In the genomic region with DNA sequence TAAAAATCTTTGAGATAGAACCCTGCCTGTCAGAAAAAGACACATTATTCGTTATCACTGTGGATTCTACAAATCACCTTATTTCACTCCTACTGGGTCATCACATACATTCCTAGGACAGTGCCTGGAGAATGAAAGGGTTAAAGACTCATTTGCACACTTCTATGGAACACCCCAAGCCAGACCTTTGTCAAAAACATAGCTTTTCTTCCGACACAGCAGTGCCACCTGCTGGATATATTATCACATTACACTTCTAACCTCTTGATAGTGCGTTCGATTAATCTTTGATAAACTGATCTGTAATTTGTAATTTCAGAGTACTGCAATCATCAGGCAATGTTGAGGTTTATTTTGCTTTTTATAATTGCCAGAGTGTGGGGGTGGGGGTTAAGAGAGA, we compare ENCODE assay signal across 8 mouse cellular contexts. TPM values are rescaled to one million over a fixed set of nuclear protein-coding genes. Genes with fewer than 3 reads are reported as not detected.
A peak's percentile ranks its signal among the peaks of the same experiment; 100 is the strongest.
DNase-seq lines count a peak whose midpoint lies in the region; ATAC-seq and TF ChIP-seq lines count a peak whose summit lies in the region.

No protein-coding gene starts in this region.

- intact Hi-C loops in gastrocnemius, adult 2 months (cut with DNase I): loop anchor here (2.0 kb wide), 1 partner anchor 76 kb away; no protein-coding TSS in a partner anchor

- peak; percentile 75 for TF ChIP-seq CTCF in gastrocnemius, adult 2 months (IDR thresholded peaks at IDR 0.05)

- no peak overlapping the region for H3K9ac ChIP-seq in neural tube, embryonic 11.5 days (ENCODE audit: low read length)
- H3K9ac ChIP-seq in embryonic facial prominence, embryonic 14.5 days (ENCODE audit: low read depth, low read length): no peak overlapping the region
- no peak overlapping the region for H3K9ac ChIP-seq in limb, embryonic 14.5 days (ENCODE audit: low read depth, low read length, severe bottlenecking)

- H3K27ac ChIP-seq in gastrocnemius, adult 2 months: no peak overlapping the region
- no peak overlapping the region for H3K27ac ChIP-seq in neural tube, embryonic 11.5 days (ENCODE audit: low read depth, low read length)
- H3K27ac ChIP-seq in embryonic facial prominence, embryonic 14.5 days (replicated peaks; ENCODE audit: low read depth, low read length): no peak overlapping the region
- no peak overlapping the region for H3K27ac ChIP-seq in limb, embryonic 14.5 days (replicated peaks; ENCODE audit: low read depth, low read length)

- H3K9me3 ChIP-seq in neural tube, embryonic 11.5 days (ENCODE audit: control insufficient read depth, low read length): no peaks in the 10 kb centered on the region
- no peaks in the 10 kb centered on the region for H3K9me3 ChIP-seq in embryonic facial prominence, embryonic 14.5 days (ENCODE audit: control insufficient read depth, low read length)
- H3K9me3 ChIP-seq in limb, embryonic 14.5 days (ENCODE audit: control insufficient read depth, low read length): no peaks in the 10 kb centered on the region

- H3K4me2 ChIP-seq in neural tube, embryonic 11.5 days (ENCODE audit: low read depth): no peak overlapping the region
- no peak overlapping the region for H3K4me2 ChIP-seq in embryonic facial prominence, embryonic 14.5 days (ENCODE audit: low read depth, low read length)
- H3K4me2 ChIP-seq in limb, embryonic 14.5 days (replicated peaks; ENCODE audit: low read depth, low read length, severe bottlenecking): no peak overlapping the region

- peak; percentile 72 for ATAC-seq in neural tube, embryonic 11.5 days (ENCODE audit: insufficient read depth, low FRiP score, low TSS enrichment)
- peak; percentile 44; the same call in 1 of the 2 replicates for ATAC-seq in embryonic facial prominence, embryonic 14.5 days (ENCODE audit: low read depth)
- ATAC-seq in limb, embryonic 14.5 days (ENCODE audit: low FRiP score, low read depth): no peak
- ATAC-seq in monocyte, adult 5-6 weeks (replicated peaks; ENCODE audit: insufficient number of reproducible peaks, low FRiP score, low TSS enrichment, poor library complexity, severe bottlenecking): no peak

- DNase-seq in gastrocnemius, adult 2 months: no peak
- DNase-seq in gastrocnemius, postnatal 4 days (ENCODE audit: low spot score in 2 of 2): no peak
- peak; percentile 24 for DNase-seq in neural tube, embryonic 11.5 days (ENCODE audit: low spot score)
- DNase-seq in neural tube, embryonic 10.5 days (ENCODE audit: extremely low spot score, low spot score): no peak
- peak; percentile 59 for DNase-seq in embryonic facial prominence, embryonic 14.5 days (ENCODE audit: low spot score)
- peak; percentile 58 for DNase-seq in limb, embryonic 14.5 days (ENCODE audit: low spot score)
- DNase-seq in testis, postnatal 10 days (ENCODE audit: low spot score): no peak

- H3K4me3 ChIP-seq in gastrocnemius, adult 2 months: no peak overlapping the region
- no peak overlapping the region for H3K4me3 ChIP-seq in neural tube, embryonic 11.5 days (ENCODE audit: low read depth, low read length)
- H3K4me3 ChIP-seq in embryonic facial prominence, embryonic 14.5 days (ENCODE audit: low read depth, low read length): no peak overlapping the region
- H3K4me3 ChIP-seq in limb, embryonic 14.5 days (replicated peaks; ENCODE audit: low read length): no peak overlapping the region

- H3K4me1 ChIP-seq in neural tube, embryonic 11.5 days (ENCODE audit: control insufficient read depth, insufficient read depth, low read length): no peaks in the 10 kb centered on the region
- no peaks in the 10 kb centered on the region for H3K4me1 ChIP-seq in embryonic facial prominence, embryonic 14.5 days (ENCODE audit: control insufficient read depth, insufficient read depth, low read length)
- no peaks in the 10 kb centered on the region for H3K4me1 ChIP-seq in limb, embryonic 14.5 days (ENCODE audit: control insufficient read depth, insufficient read depth, low read length)

- WGBS in neural tube, embryonic 11.5 days: 38% methylated on average over 4 of the region's 4 CpGs
- 24% methylated on average over 4 of the region's 4 CpGs for WGBS in embryonic facial prominence, embryonic 14.5 days
- 31% methylated on average over 4 of the region's 4 CpGs for WGBS in limb, embryonic 14.5 days

- no peaks in the 10 kb centered on the region for H3K27me3 ChIP-seq in neural tube, embryonic 11.5 days (ENCODE audit: control insufficient read depth, insufficient read depth, low read length)
- no peaks in the 10 kb centered on the region for H3K27me3 ChIP-seq in embryonic facial prominence, embryonic 14.5 days (replicated peaks; ENCODE audit: control insufficient read depth, insufficient read depth, low read length)
- H3K27me3 ChIP-seq in limb, embryonic 14.5 days (ENCODE audit: control insufficient read depth, insufficient read depth, low read length): no peaks in the 10 kb centered on the region

- TF ChIP-seq POLR2A in limb, embryonic 14.5 days (IDR thresholded peaks at IDR 0.05; ENCODE audit: borderline replicate concordance, extremely low read depth, insufficient read depth, insufficient read length): no peak

- no peaks in the 10 kb centered on the region for H3K36me3 ChIP-seq in neural tube, embryonic 11.5 days (ENCODE audit: control insufficient read depth, insufficient read depth, low read length)
- no peaks in the 10 kb centered on the region for H3K36me3 ChIP-seq in embryonic facial prominence, embryonic 14.5 days (ENCODE audit: control insufficient read depth, insufficient read depth, low read length)
- no peaks in the 10 kb centered on the region for H3K36me3 ChIP-seq in limb, embryonic 14.5 days (ENCODE audit: control insufficient read depth, insufficient read depth, low read length)

RNA-seq across cellular contexts. Expression of a gene that starts 31.8 kb away (rescaled TPM):
- not detected for total RNA-seq in gastrocnemius, adult 2 months (2021)
- not detected for total RNA-seq in gastrocnemius, postnatal 4 days (2021)
- 51.2 and 52.9 TPM in 2 replicates for polyA plus RNA-seq in neural tube, embryonic 11.5 days (2014; fragmentation: Nextera tagmentation; extraction: Ambion mirVana)
- polyA plus RNA-seq in embryonic facial prominence, embryonic 14.5 days (2014; fragmentation: Nextera tagmentation; extraction: Ambion mirVana): 0.22 and 0.42 TPM in 2 replicates
- polyA plus RNA-seq in limb, embryonic 14.5 days (2012; rRNA removed): 0.03 and 0.06 TPM in 2 replicates
- polyA plus RNA-seq in limb, embryonic 14.5 days (2014; fragmentation: Nextera tagmentation; extraction: Ambion mirVana): not detected in 2 replicates
- not detected in 3 replicates for total RNA-seq in monocyte, adult 5-6 weeks (2017)

Comparison
In these comparisons a context has a peak if more than half of its experiments do, and no peak if none do; other contexts are left out.
1. DNase-seq: peak in neural tube, embryonic 11.5 days (single experiment), embryonic facial prominence, embryonic 14.5 days (single experiment) and limb, embryonic 14.5 days (single experiment); none in gastrocnemius, adult 2 months (single experiment), gastrocnemius, postnatal 4 days (0 of 2), neural tube, embryonic 10.5 days (single experiment) and testis, postnatal 10 days (single experiment).
2. ATAC-seq: peak in neural tube, embryonic 11.5 days (single experiment) and embryonic facial prominence, embryonic 14.5 days (single experiment); none in limb, embryonic 14.5 days (single experiment) and monocyte, adult 5-6 weeks (single experiment).